Mouse (Mus musculus) Muller cell, postnatal 12 days (primary cell): ENCODE data around the gene Ipo13.

Experiments
- DNase-seq: peaks from one replicate; pipeline ENCODE4 v3.0.0-alpha.2; 2015; ENCODE audit errors: inconsistent ontology term

Gene Ipo13

GRCm38 (mm10) chr4:117882701-117883691, 31.8 kb downstream of the Ipo13 start, which contains the start of gene B4galt2:
TSS of gene B4galt2 (minus strand) at chr4:117883487.
- peak; percentile 73 for DNase-seq

GRCm38 (mm10) chr4:117878703-117879102, 36.1 kb downstream of the Ipo13 start:
- no peak for DNase-seq

- no peak for DNase-seq
These were observed 36.5 kb downstream of the Ipo13 start for GRCm38 (mm10) chr4:117878301-117878700.

GRCm38 (mm10) chr4:117873615-117874014, 41.2 kb downstream of the Ipo13 start:
- no peak for DNase-seq

- no peak for DNase-seq
These were observed 42.3 kb downstream of the Ipo13 start, which contains the start of gene Ccdc24 for GRCm38 (mm10) chr4:117872471-117872886. TSS of gene Ccdc24 (minus strand) at chr4:117872557.

GRCm38 (mm10) chr4:117871787-117872186, 43.0 kb downstream of the Ipo13 start:
- no peak for DNase-seq

- no peak for DNase-seq
These were observed 44.4 kb downstream of the Ipo13 start for GRCm38 (mm10) chr4:117870437-117870836.

- DNase-seq, result no peak
These were observed 45.5 kb downstream of the Ipo13 start for GRCm38 (mm10) chr4:117869317-117869716.

GRCm38 (mm10) chr4:117867823-117868222, 47.0 kb downstream of the Ipo13 start:
- no peak for DNase-seq

GRCm38 (mm10) chr4:117867000-117867399, 47.8 kb downstream of the Ipo13 start:
- DNase-seq, result no peak

GRCm38 (mm10) chr4:117866083-117866482, 48.7 kb downstream of the Ipo13 start:
- peak; percentile 84 for DNase-seq

GRCm38 (mm10) chr4:117862823-117863222, 52.0 kb downstream of the Ipo13 start:
- DNase-seq, result no peak

- DNase-seq, result no peak
These were observed 54.2 kb downstream of the Ipo13 start for GRCm38 (mm10) chr4:117860570-117860969.

- DNase-seq, result peak; percentile 70
These were observed 56.0 kb downstream of the Ipo13 start for GRCm38 (mm10) chr4:117858794-117859193.

- DNase-seq, result peak; percentile 55
These were observed 59.7 kb downstream of the Ipo13 start for GRCm38 (mm10) chr4:117855146-117855545.

GRCm38 (mm10) chr4:117852152-117852868, 62.5 kb downstream of the Ipo13 start:
- DNase-seq, result peak; percentile 43

GRCm38 (mm10) chr4:117850871-117851270, 63.9 kb downstream of the Ipo13 start:
- DNase-seq, result no peak

GRCm38 (mm10) chr4:117850176-117850575, 64.6 kb downstream of the Ipo13 start:
- DNase-seq, result no peak

GRCm38 (mm10) chr4:117849506-117849905, 65.3 kb downstream of the Ipo13 start:
- no peak for DNase-seq

GRCm38 (mm10) chr4:117849063-117849462, 65.7 kb downstream of the Ipo13 start:
- DNase-seq, result peak; percentile 26

- DNase-seq, result peak; percentile 81
These were observed 67.8 kb downstream of the Ipo13 start for GRCm38 (mm10) chr4:117847011-117847410.

GRCm38 (mm10) chr4:117846261-117846660, 68.5 kb downstream of the Ipo13 start:
- DNase-seq, result no peak
